ENCODE assay signal across 10 mouse cellular contexts in the genomic region with DNA sequence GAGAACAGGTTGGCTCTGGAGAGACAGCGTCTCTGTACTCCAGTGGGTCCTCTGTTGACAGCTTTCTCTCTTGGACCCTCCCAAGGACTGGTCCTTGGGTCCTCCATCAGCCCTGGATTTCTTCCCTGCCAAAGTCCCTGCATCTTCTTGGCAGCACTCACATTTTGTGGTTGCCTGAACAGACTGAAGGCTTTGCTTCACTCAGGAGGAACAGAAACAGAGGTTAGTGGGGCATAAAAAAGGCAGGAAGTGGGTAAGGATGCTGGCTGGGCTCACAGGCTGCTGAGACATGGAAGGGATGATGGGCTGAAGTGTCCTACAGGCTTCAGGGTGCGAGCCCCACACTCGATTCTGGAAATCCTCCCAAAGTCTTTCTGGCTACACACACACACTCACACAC.
"Had no signal": no experiment of that assay in that cellular context is flagged by ENCODE, and none has a peak within 500 bp of the region (broad histone marks: within the 10 kb centered on the region; RNA-seq: fewer than 3 reads in every experiment).

No protein-coding gene starts in this region.

- DNase-seq: kidney, adult 9 months; kidney, postnatal 36 days; layer of hippocampus, adult 9-11 months; layer of hippocampus, postnatal 36 days; lung, adult 2 months; lung, postnatal 14 days; right cerebral cortex, adult 18-20 months; right cerebral cortex, postnatal 25 days; thymus, postnatal 4 days had no signal

- ATAC-seq: midbrain, embryonic 16.5 days had no signal
